Mouse (Mus musculus) embryonic stem cell, embryonic (primary cell): Measurements from ENCODE around the gene Pi4ka.

ENCODE experiments used
- CTCF ChIA-PET, 4 experiments: fragments of 300-600 bp in 2 of 4; fragments of 350-600 bp in 2 of 4; sonication (Branson Sonifier 250); formaldehyde crosslinking; loops; one replicate each; lab custom pipeline; 2022; ENCODE audit warnings: inconsistent platforms in 2 of 4; lab: Charles Lee
- POLR2A ChIA-PET, 4 experiments: fragments of 300-600 bp in 2 of 4; fragments of 350-600 bp in 2 of 4; sonication (Branson Sonifier 250); formaldehyde crosslinking; loops; one replicate each; lab custom pipeline; 2022; ENCODE audit warnings: antibody characterized with exemption in 4 of 4, inconsistent platforms in 1 of 4; lab: Charles Lee

Pi4ka gene

GRCm38 (mm10) chr16:17346766-17347165, 59.3 kb downstream of the Pi4ka start:
- ChIA-PET POLR2A (interaction anchor here in 1 of 4 experiments (0.7 to 1.0 kb wide), 3 partner anchors 10 to 550 kb away, joined by 3 to 5 read pairs (median 4); no protein-coding TSS in a partner anchor), CTCF (no interaction called here)

- ChIA-PET POLR2A (interaction anchor here in 1 of 4 experiments (0.6 kb wide), 1 partner anchor 115 kb away, joined by 5 read pairs; no protein-coding TSS in a partner anchor), CTCF (no interaction called here)
Measured at GRCm38 (mm10) chr16:17345813-17346155, 60.3 kb downstream of the Pi4ka start.

GRCm38 (mm10) chr16:17345141-17345812, 60.8 kb downstream of the Pi4ka start:
- POLR2A ChIA-PET, result interaction anchor here in 1 of 4 experiments (0.6 to 0.8 kb wide), 4 partner anchors 25 to 129 kb away, joined by 3 to 7 read pairs (median 4); no protein-coding TSS in a partner anchor

GRCm38 (mm10) chr16:17341847-17342246, 64.3 kb downstream of the Pi4ka start:
- POLR2A ChIA-PET, result no interaction called here
- CTCF ChIA-PET, result no interaction called here

More at GRCm38 (mm10) chr16:17345141-17345812, 60.8 kb downstream of the Pi4ka start:
- CTCF ChIA-PET, result interaction anchor here in 2 of 4 experiments (0.6 to 1.3 kb wide), 3 partner anchors 21 to 1613 kb away, joined by 3 to 7 read pairs (median 5); no protein-coding TSS in a partner anchor

- ChIA-PET CTCF (no interaction called here), POLR2A (interaction anchor here in 1 of 4 experiments (0.5 to 1.2 kb wide), 3 partner anchors 10 to 151 kb away, joined by 3 to 4 read pairs (median 3); partner anchors contain the start of gene Serpind1)
Measured at GRCm38 (mm10) chr16:17340705-17341104, 65.4 kb downstream of the Pi4ka start.

- ChIA-PET POLR2A (interaction anchor here in 3 of 4 experiments (0.5 to 1.3 kb wide), 5 partner anchors 9 to 112 kb away, joined by 3 to 5 read pairs (median 3); partner anchors contain the start of genes Crkl (in 1 of the 3) and Serpind1 (in 1 of the 3)), CTCF (no interaction called here)
Measured at GRCm38 (mm10) chr16:17339701-17340100, 66.4 kb downstream of the Pi4ka start.

GRCm38 (mm10) chr16:17336089-17336488, 70.0 kb downstream of the Pi4ka start:
- POLR2A ChIA-PET, result interaction anchor here in 1 of 4 experiments (1.1 to 1.3 kb wide), 4 partner anchors 11 to 250 kb away, joined by 3 to 4 read pairs (median 3); no protein-coding TSS in a partner anchor
- CTCF ChIA-PET, result interaction anchor here in 1 of 4 experiments (1.1 kb wide), 1 partner anchor 15 kb away, joined by 3 read pairs; no protein-coding TSS in a partner anchor

- ChIA-PET CTCF (interaction anchor here in 1 of 4 experiments (0.9 kb wide), 1 partner anchor 10 kb away, joined by 3 read pairs; no protein-coding TSS in a partner anchor), POLR2A (interaction anchor here in 1 of 4 experiments (0.6 to 1.0 kb wide), 2 partner anchors 10 to 26 kb away, joined by 3 read pairs; no protein-coding TSS in a partner anchor)
Measured at GRCm38 (mm10) chr16:17334574-17334973, 71.5 kb downstream of the Pi4ka start.

GRCm38 (mm10) chr16:17331855-17332254, 74.3 kb downstream of the Pi4ka start:
- ChIA-PET POLR2A (no interaction called here), CTCF (no interaction called here)

- ChIA-PET POLR2A (interaction anchor here in 1 of 4 experiments (1.9 kb wide), 1 partner anchor 9 kb away, joined by 4 read pairs; no protein-coding TSS in a partner anchor), CTCF (no interaction called here)
Measured at GRCm38 (mm10) chr16:17331116-17331515, 75.0 kb downstream of the Pi4ka start, which contains the start of gene Serpind1. Serpind1 (plus strand) TSS chr16:17331371.

- POLR2A ChIA-PET, result interaction anchor here in 1 of 4 experiments (1.9 kb wide), 1 partner anchor 10 kb away, joined by 4 read pairs; no protein-coding TSS in a partner anchor
- CTCF ChIA-PET, result interaction anchor here in 1 of 4 experiments (0.6 kb wide), 1 partner anchor 341 kb away, joined by 7 read pairs; no protein-coding TSS in a partner anchor
Measured at GRCm38 (mm10) chr16:17329848-17330570, 76.1 kb downstream of the Pi4ka start.

- ChIA-PET POLR2A (interaction anchor here in 1 of 4 experiments (1.0 kb wide), 1 partner anchor 150 kb away, joined by 3 read pairs; no protein-coding TSS in a partner anchor), CTCF (interaction anchor here in 2 of 4 experiments (0.5 to 0.6 kb wide), 2 partner anchors 106 to 1469 kb away, joined by 4 read pairs; no protein-coding TSS in a partner anchor)
Measured at GRCm38 (mm10) chr16:17326064-17326463, 80.0 kb downstream of the Pi4ka start.

- POLR2A ChIA-PET, result interaction anchor here in 2 of 4 experiments (0.7 to 1.6 kb wide), 8 partner anchors 9 to 98 kb away, joined by 3 to 5 read pairs (median 3); no protein-coding TSS in a partner anchor
- CTCF ChIA-PET, result interaction anchor here in 2 of 4 experiments (0.5 to 1.0 kb wide), 6 partner anchors 10 to 562 kb away, joined by 3 to 4 read pairs (median 3); no protein-coding TSS in a partner anchor
Measured at GRCm38 (mm10) chr16:17324745-17325144, 81.4 kb downstream of the Pi4ka start.

- ChIA-PET POLR2A (interaction anchor here in 1 of 4 experiments (0.6 kb wide), 1 partner anchor 483 kb away, joined by 3 read pairs; no protein-coding TSS in a partner anchor), CTCF (interaction anchor here in 2 of 4 experiments (0.6 to 1.0 kb wide), 3 partner anchors 40 to 201 kb away, joined by 3 to 8 read pairs (median 6); no protein-coding TSS in a partner anchor)
Measured at GRCm38 (mm10) chr16:17321481-17321880, 84.6 kb downstream of the Pi4ka start.

GRCm38 (mm10) chr16:17316554-17316953, 89.6 kb downstream of the Pi4ka start:
- POLR2A ChIA-PET, result no interaction called here
- CTCF ChIA-PET, result no interaction called here

GRCm38 (mm10) chr16:17312531-17312930, 93.6 kb downstream of the Pi4ka start:
- CTCF ChIA-PET, result no interaction called here

GRCm38 (mm10) chr16:17309036-17309435, 97.1 kb downstream of the Pi4ka start:
- POLR2A ChIA-PET, result interaction anchor here in 2 of 4 experiments (1.0 to 1.3 kb wide), 4 partner anchors 13 to 99 kb away, joined by 3 to 5 read pairs (median 4); no protein-coding TSS in a partner anchor

More at GRCm38 (mm10) chr16:17312531-17312930, 93.6 kb downstream of the Pi4ka start:
- POLR2A ChIA-PET, result interaction anchor here in 2 of 4 experiments (0.7 to 2.3 kb wide), 3 partner anchors 12 to 25 kb away, joined by 3 to 10 read pairs (median 3); no protein-coding TSS in a partner anchor

GRCm38 (mm10) chr16:17307461-17307860, 98.7 kb downstream of the Pi4ka start:
- POLR2A ChIA-PET, result no interaction called here

More at GRCm38 (mm10) chr16:17309036-17309435, 97.1 kb downstream of the Pi4ka start:
- CTCF ChIA-PET, result no interaction called here

More at GRCm38 (mm10) chr16:17307461-17307860, 98.7 kb downstream of the Pi4ka start:
- CTCF ChIA-PET, result no interaction called here
